Mouse (Mus musculus) megakaryocyte progenitor cell, adult 5-6 weeks (primary cell): ENCODE measurements at regions not wholly inside any gene's neighbourhood (a gene's known extent, or its start where the extent isn't known, plus 50 kb on each side); places are given as distances from the start of the nearest gene placed in this dataset.
"Not testable (repeated sequence)": the region's sequence is repeated elsewhere in the genome, so short reads cannot be mapped to it uniquely, and the experiment has no call there.

Experiments
- ATAC-seq: replicated peaks from 2 replicates; pipeline ENCODE4 v1.8.0; 2016; ENCODE audit warnings: mild to moderate bottlenecking, moderate TSS enrichment, inconsistent platforms; ENCODE audit not compliant: poor library complexity

- 0 out of 2 replicates have a peak, but pooled peaks have one; percentile 39 for ATAC-seq
Observed at GRCm38 (mm10) chr2:79018732-79019423, 151.0 kb downstream of the Ube2e3 start.

- ATAC-seq: no peak
Observed at GRCm38 (mm10) chr2:79022954-79023353, 155.0 kb downstream of the Ube2e3 start.

GRCm38 (mm10) chr2:79025678-79026077 lies 157.8 kb downstream of the Ube2e3 start:
- ATAC-seq: no peak

DNA sequence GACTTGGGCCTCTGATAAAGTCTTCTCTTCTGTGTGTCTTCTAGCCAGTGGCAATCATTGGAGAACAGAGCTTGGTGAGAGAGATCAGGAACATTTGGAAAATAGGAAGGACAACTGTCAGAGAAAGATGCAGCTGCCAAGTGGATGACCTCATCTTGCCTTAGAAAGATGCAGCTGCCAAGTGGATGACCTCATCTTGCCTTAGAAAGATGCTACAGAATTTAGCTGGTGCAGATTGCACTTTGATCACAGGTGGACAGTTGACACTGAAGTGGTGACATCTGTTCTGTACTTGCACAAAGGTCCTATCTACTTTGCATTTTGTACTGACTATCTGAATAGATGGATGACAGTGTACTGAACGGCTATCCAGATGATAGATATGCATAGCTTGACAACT lies 163.1 kb downstream of the Ube2e3 start:
- ATAC-seq: no peak

GRCm38 (mm10) chr2:79036296-79036695 lies 168.4 kb downstream of the Ube2e3 start:
- ATAC-seq: peak; percentile 94

DNA sequence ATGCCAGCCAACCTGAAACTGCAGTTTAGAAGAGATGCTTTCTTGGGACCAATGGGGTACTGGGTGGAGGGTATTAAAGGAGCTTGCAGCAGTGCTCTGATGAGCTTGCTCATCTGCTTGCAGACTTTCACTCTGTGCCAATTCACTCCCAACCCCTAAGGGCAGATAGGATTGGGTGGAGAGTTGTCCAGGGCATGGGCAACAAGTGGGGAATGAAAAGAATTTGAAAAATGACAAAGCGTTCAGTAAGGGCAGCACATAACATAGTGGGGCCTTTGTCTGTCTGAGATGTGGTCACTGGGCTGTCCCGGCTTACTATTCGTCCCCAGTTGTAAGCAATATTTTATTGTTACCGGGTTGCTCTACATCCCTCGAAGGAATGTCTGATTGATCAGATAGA lies 170.7 kb downstream of the Ube2e3 start:
- no peak for ATAC-seq

DNA sequence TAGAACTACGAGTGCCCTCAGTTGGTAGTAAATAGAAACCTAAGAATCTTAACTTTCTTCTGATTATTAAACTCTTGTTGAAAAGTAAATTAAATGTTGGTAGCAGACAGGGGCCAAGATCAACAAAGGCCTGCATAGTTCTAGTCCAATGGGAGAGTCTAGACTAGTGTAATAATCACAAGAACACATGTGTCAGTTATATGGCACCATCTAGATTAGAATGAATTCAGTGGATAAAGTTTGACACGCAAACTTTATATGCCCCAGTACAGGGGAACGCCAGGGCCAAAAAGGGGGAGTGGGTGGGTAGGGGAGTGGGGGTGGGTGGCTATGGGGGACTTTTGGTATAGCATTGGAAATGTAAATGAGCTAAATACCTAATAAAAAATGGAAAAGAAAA lies 176.9 kb downstream of the Ube2e3 start:
- ATAC-seq: not testable (repeated sequence)

DNA sequence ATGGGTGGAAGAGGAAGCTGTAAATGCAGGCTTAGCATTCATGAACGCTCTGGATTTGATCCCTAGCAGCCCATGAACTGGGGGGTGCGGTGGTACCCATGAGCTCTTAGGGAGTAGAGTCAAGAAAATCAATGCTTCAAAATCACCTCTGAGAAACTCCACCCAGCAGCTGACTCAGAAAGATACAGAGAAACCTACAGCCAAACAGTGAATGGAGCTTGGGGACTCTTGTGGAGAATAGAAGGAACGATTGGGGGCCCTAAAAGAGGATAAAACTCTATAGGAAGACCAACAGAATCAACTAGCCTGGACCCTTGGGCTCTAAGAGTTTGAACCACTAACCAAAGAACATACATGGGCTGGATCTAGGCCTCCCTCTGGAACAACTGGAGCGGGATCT lies 177.6 kb downstream of the Ube2e3 start:
- no peak for ATAC-seq

GRCm38 (mm10) chr2:79048020-79048419 lies 180.1 kb downstream of the Ube2e3 start:
- no peak for ATAC-seq

- peak; percentile 62 for ATAC-seq
Observed at GRCm38 (mm10) chr2:79048777-79049537, 181.0 kb downstream of the Ube2e3 start.

DNA sequence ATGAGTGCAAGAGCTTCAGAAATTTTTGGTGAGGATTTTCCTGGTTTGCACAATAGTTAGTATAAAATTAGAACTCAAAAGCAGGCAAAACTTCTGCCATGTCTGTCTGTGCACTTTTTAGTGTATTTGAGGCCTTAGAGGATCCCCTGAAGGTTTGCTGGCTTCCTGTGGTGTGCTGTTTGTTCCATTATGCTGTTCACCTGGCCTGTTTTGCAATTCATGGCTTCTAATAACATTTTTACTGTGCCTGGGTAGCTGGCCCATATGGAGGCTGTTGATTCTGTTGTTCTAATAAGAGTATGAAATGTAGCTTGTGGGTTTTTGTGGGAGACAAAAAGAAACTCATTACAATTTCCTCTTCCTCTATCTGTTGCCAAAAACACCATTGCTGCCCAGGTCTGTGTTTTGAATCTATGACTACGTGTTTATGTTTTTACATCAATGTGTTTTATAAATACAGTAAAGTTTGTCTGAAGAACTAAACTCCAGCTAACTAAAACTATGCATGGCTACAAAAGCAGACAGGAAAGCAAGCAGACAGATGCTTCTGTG lies 182.6 kb downstream of the Ube2e3 start:
- ATAC-seq: peak; percentile 40; the same call in 1 of the 2 replicates

DNA sequence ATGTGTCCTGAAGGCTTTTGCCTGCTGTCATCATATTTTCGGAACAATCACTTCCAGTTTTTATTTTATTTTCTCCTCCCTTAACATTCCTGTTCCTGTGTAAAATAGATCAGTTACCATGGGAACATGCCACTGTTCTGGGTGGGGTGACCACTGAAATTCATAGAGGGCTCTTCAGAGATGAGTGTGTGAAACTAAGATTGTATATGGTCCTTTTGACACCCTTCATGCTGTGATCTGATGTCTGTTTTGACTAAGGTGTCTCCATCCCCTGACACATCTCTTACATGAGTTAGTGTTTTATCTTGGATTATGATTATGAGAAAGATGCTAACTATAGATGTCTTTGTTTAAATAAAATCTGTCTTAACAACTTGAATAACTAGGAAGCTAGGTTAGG lies 184.3 kb downstream of the Ube2e3 start:
- no peak for ATAC-seq

DNA sequence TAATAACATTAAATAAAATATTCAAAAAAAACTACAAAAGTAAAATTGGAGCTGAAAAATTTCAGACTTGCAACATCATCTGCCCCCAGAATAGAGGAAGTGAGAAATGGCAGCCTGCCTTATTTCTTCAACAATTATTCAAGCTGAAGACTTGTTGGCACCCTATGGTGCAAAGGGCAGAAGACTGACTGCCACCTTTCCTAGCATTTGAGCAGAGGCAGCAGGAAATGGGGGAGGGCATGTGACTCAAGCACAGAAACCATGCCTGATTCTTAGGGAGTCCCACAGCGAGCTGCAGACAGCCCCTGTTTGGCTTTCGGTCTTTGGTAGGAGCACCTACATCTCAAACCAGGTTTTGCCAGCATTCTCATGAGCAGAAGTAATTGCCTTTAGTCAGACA lies 188.2 kb downstream of the Ube2e3 start:
- peak; percentile 89 for ATAC-seq

DNA sequence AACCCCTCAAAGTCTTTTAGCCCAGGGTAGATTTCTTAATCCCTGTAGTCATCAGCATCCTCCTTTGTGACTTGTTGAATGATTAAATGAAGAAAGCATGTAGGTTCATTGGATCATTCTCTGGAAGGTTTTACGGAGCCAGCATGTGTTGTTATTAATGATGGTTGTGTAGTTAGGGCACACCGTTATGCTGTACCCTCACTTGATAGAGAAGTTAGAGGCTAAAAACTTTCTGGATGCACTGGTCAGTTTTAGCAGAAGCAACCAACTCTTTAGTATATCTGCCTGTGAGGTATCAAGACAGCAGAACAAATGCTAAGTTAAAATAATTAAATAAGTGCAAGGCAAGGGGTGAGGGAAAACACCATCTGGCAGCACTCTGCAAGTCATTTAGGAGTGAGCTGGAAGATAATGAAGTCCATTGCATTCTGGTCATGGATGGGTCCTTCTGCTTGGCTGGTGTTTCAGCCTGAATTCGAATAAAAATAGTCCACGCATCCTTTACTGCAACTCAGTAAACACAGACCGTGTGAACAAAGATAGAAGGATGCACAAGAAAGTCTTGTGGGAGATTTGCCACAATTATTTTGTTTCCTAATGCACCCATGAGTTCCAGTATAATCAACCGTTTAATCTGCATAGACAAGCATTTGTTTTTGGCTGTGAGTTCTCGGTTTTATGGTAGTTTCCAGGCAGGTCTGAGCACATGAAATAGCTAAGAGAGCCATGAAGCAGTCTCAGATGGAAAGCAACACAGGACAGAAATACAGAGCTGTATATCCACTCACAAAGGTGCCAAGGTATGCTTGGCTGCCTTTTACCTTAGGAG lies 191.4 kb downstream of the Ube2e3 start:
- ATAC-seq: no peak

- no peak for ATAC-seq
Observed at GRCm38 (mm10) chr2:79059944-79060238, 192.0 kb downstream of the Ube2e3 start.

- ATAC-seq: peak; percentile 83
Observed at GRCm38 (mm10) chr2:79060320-79060719, 192.4 kb downstream of the Ube2e3 start.

- no peak for ATAC-seq
Observed at GRCm38 (mm10) chr2:79061645-79062044, 193.6 kb upstream of the Itga4 start.

- ATAC-seq: no peak
Observed at GRCm38 (mm10) chr2:79062196-79062636, 193.0 kb upstream of the Itga4 start.

GRCm38 (mm10) chr2:79063641-79064040 lies 191.6 kb upstream of the Itga4 start:
- no peak for ATAC-seq

DNA sequence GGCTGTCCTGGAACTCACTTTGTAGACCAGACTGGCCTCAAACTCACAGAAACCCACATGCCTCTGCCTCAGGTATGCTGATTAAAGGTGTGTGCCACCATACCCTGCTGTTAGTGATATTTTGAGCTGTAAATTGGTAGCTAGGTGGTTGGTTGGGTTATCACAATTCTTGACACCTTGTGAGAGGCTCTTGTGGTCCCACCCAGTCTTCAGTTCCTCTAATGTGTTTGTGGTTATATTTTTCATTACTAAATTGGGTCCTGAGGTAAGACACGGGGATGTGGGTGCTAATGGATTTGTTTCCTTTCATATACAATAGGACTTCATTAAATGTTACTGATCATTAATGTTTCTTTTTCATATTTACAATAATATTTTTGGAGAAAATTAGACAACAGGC lies 189.9 kb upstream of the Itga4 start:
- ATAC-seq: peak; percentile 55; the same call in 1 of the 2 replicates

GRCm38 (mm10) chr2:79076115-79076514 lies 179.1 kb upstream of the Itga4 start:
- ATAC-seq: no peak
